Mouse (Mus musculus) neural tube, embryonic 14.5 days (tissue): Measurements from ENCODE around the gene Mrpl12. TPM values are rescaled to one million over a fixed set of nuclear protein-coding genes. Genes with fewer than 3 reads are reported as not detected.
A peak's percentile ranks its signal among the peaks of the same experiment; 100 is the strongest.
"Not testable (repeated sequence)": the region's sequence is repeated elsewhere in the genome, so short reads cannot be mapped to it uniquely, and the experiment has no call there.

Experiments
- ATAC-seq: fragments of 200-750 bp; cut with Nextera tagmentation; 2 replicates; pipeline ENCODE4 v1.8.0; 2017; ENCODE audit warnings: low read depth, mild to moderate bottlenecking, moderate TSS enrichment, moderate library complexity
- H3K27ac ChIP-seq: fragments of 300-500 bp; sonication (generic); 2 replicates; pipeline ENCODE4 v1.5.1; 2014; ENCODE audit warnings: low read depth, mild to moderate bottlenecking, control low read depth, low read length, moderate library complexity, mixed read lengths
- H3K27me3 ChIP-seq: fragments of 300-500 bp; sonication (generic); 2 replicates; pipeline ENCODE4 v1.6.1; 2014; ENCODE audit warnings: low read length; ENCODE audit not compliant: control insufficient read depth, insufficient read depth
- H3K36me3 ChIP-seq: fragments of 300-500 bp; sonication (generic); 2 replicates; pipeline ENCODE4 v1.6.1; 2014; ENCODE audit warnings: low read length, mixed read lengths; ENCODE audit not compliant: control insufficient read depth, insufficient read depth
- H3K4me1 ChIP-seq: fragments of 300-500 bp; sonication (generic); 2 replicates; pipeline ENCODE4 v1.6.1; 2014; ENCODE audit warnings: low read length; ENCODE audit not compliant: control insufficient read depth, insufficient read depth
- H3K4me2 ChIP-seq: fragments of 300-500 bp; sonication (generic); 2 replicates; pipeline ENCODE4 v1.6.1; 2014; ENCODE audit warnings: mild to moderate bottlenecking, low read depth, low read length, control low read depth
- H3K4me3 ChIP-seq: fragments of 300-500 bp; sonication (generic); 2 replicates; pipeline ENCODE4 v1.5.1; 2014; ENCODE audit warnings: low read depth, low read length, control low read depth, mixed read lengths
- H3K9ac ChIP-seq: fragments of 300-500 bp; sonication (generic); replicated peaks from 2 replicates; pipeline ENCODE4 v1.6.1; 2014; ENCODE audit warnings: low read depth, mild to moderate bottlenecking, control low read depth, low read length, mixed read lengths
- H3K9me3 ChIP-seq: fragments of 300-500 bp; sonication (generic); 2 replicates; pipeline ENCODE4 v1.6.1; 2016; ENCODE audit warnings: low read length; ENCODE audit not compliant: control insufficient read depth
- WGBS: fragments of 180-500 bp; shearing (Covaris S2); extraction: QIAGEN DNeasy Blood & Tissue Kit; methylation state at CpG from one replicate; pipeline ENCODE4 v1.1.7; 2014; 5-methylcytosine and 5-hydroxymethylcytosine counted together
- polyA plus RNA-seq: library from polyadenylated mRNA; unstranded; fragments of >200 nt; fragmentation: Nextera tagmentation; extraction: Ambion mirVana; gene quantifications from 2 replicates; pipeline ENCODE4 v1.2.1, GENCODE M21; 2014

Gene Mrpl12
- polyA plus RNA-seq, 1 experiment from 2014 or later, result 135 TPM

- WGBS, result 64% methylated on average over 4 of the region's 4 CpGs
- no peak overlapping the region for H3K4me2 ChIP-seq
These were observed 25.5 kb downstream of the Mrpl12 start for GRCm38 (mm10) chr11:120509940-120510339.

GRCm38 (mm10) chr11:120510375-120511030, 26.1 kb downstream of the Mrpl12 start:
- H3K4me3 ChIP-seq, result no peak overlapping the region
- no peak overlapping the region for H3K27ac ChIP-seq
- H3K4me1 ChIP-seq, result peaks cover 4% of the 10 kb centered on the region; the same call in 1 of the 2 replicates
- ATAC-seq, result no peak
- H3K36me3 ChIP-seq, result no peaks in the 10 kb centered on the region
- 13% methylated on average over 16 of the region's 16 CpGs for WGBS
- no peak overlapping the region for H3K9ac ChIP-seq
- H3K4me2 ChIP-seq, result peak overlapping the region; percentile 24; the same call in 1 of the 2 replicates
- no peaks in the 10 kb centered on the region for H3K27me3 ChIP-seq
- H3K9me3 ChIP-seq, result no peaks in the 10 kb centered on the region

More at GRCm38 (mm10) chr11:120509940-120510339, 25.5 kb downstream of the Mrpl12 start:
- Histone ChIP-seq H3K27ac (no peak overlapping the region), H3K36me3 (no peaks in the 10 kb centered on the region), H3K27me3 (no peaks in the 10 kb centered on the region), H3K9ac (no peak overlapping the region), H3K4me3 (no peak overlapping the region), H3K9me3 (no peaks in the 10 kb centered on the region), H3K4me1 (peaks cover 4% of the 10 kb centered on the region; the same call in 1 of the 2 replicates)
- no peak for ATAC-seq

- ATAC-seq, result no peak
- H3K4me2 ChIP-seq, result no peak overlapping the region
- no peaks in the 10 kb centered on the region for H3K9me3 ChIP-seq
- no peaks in the 10 kb centered on the region for H3K36me3 ChIP-seq
- H3K4me3 ChIP-seq, result no peak overlapping the region
- WGBS, result 24% methylated on average over 6 of the region's 6 CpGs
- H3K9ac ChIP-seq, result no peak overlapping the region
- no peak overlapping the region for H3K27ac ChIP-seq
- no peaks in the 10 kb centered on the region for H3K27me3 ChIP-seq
- H3K4me1 ChIP-seq, result peaks cover 4% of the 10 kb centered on the region; the same call in 1 of the 2 replicates
These were observed 28.5 kb downstream of the Mrpl12 start for GRCm38 (mm10) chr11:120512790-120513453.

GRCm38 (mm10) chr11:120514262-120514661, 29.8 kb downstream of the Mrpl12 start:
- not testable (repeated sequence) for H3K27me3 ChIP-seq, H3K4me3 ChIP-seq, H3K9me3 ChIP-seq, H3K36me3 ChIP-seq, H3K4me1 ChIP-seq, H3K27ac ChIP-seq, ATAC-seq, H3K4me2 ChIP-seq, H3K9ac ChIP-seq
- 93% methylated on average over 2 of the region's 2 CpGs for WGBS

- no peaks in the 10 kb centered on the region for H3K27me3 ChIP-seq
- H3K9me3 ChIP-seq, result no peaks in the 10 kb centered on the region
- H3K9ac ChIP-seq, result no peak overlapping the region
- 18% methylated on average over 17 of the region's 17 CpGs for WGBS
- H3K36me3 ChIP-seq, result no peaks in the 10 kb centered on the region
- H3K4me2 ChIP-seq, result no peak overlapping the region
- no peak overlapping the region for H3K4me3 ChIP-seq
- no peak overlapping the region for H3K27ac ChIP-seq
- H3K4me1 ChIP-seq, result peaks cover 2% of the 10 kb centered on the region; the same call in 1 of the 2 replicates
- peak; percentile 66 for ATAC-seq
These were observed 31.2 kb downstream of the Mrpl12 start for GRCm38 (mm10) chr11:120515611-120516010.

GRCm38 (mm10) chr11:120517147-120517546, 32.7 kb downstream of the Mrpl12 start:
- no peaks in the 10 kb centered on the region for H3K27me3 ChIP-seq
- no peak overlapping the region for H3K4me2 ChIP-seq
- H3K4me1 ChIP-seq, result no peaks in the 10 kb centered on the region
- WGBS, result 79% methylated on average over 4 of the region's 4 CpGs
- no peak overlapping the region for H3K27ac ChIP-seq
- no peak overlapping the region for H3K9ac ChIP-seq
- no peak overlapping the region for H3K4me3 ChIP-seq
- no peak for ATAC-seq
- no peaks in the 10 kb centered on the region for H3K36me3 ChIP-seq
- no peaks in the 10 kb centered on the region for H3K9me3 ChIP-seq

GRCm38 (mm10) chr11:120518027-120518426, 33.6 kb downstream of the Mrpl12 start:
- H3K27me3 ChIP-seq, result no peaks in the 10 kb centered on the region
- no peaks in the 10 kb centered on the region for H3K4me1 ChIP-seq
- no peaks in the 10 kb centered on the region for H3K36me3 ChIP-seq
- H3K9ac ChIP-seq, result no peak overlapping the region
- WGBS, result 74% methylated on average over 6 of the region's 6 CpGs
- no peak overlapping the region for H3K27ac ChIP-seq
- H3K4me3 ChIP-seq, result no peak overlapping the region
- ATAC-seq, result no peak
- no peaks in the 10 kb centered on the region for H3K9me3 ChIP-seq
- no peak overlapping the region for H3K4me2 ChIP-seq

GRCm38 (mm10) chr11:120518558-120518957, 34.1 kb downstream of the Mrpl12 start:
- Histone ChIP-seq H3K4me2 (no peak overlapping the region), H3K9me3 (no peaks in the 10 kb centered on the region), H3K4me1 (no peaks in the 10 kb centered on the region), H3K27ac (no peak overlapping the region), H3K4me3 (no peak overlapping the region), H3K9ac (no peak overlapping the region), H3K27me3 (no peaks in the 10 kb centered on the region), H3K36me3 (no peaks in the 10 kb centered on the region)
- 75% methylated on average over 6 of the region's 6 CpGs for WGBS
- no peak for ATAC-seq

GRCm38 (mm10) chr11:120519738-120520137, 35.3 kb downstream of the Mrpl12 start:
- no peaks in the 10 kb centered on the region for H3K4me1 ChIP-seq
- no peaks in the 10 kb centered on the region for H3K27me3 ChIP-seq
- H3K4me3 ChIP-seq, result no peak overlapping the region
- no peak overlapping the region for H3K27ac ChIP-seq
- no peaks in the 10 kb centered on the region for H3K36me3 ChIP-seq
- no peak for ATAC-seq
- WGBS, result 42% methylated on average over 9 of the region's 9 CpGs
- no peaks in the 10 kb centered on the region for H3K9me3 ChIP-seq
- no peak overlapping the region for H3K4me2 ChIP-seq
- no peak overlapping the region for H3K9ac ChIP-seq
